Mouse (Mus musculus) liver, adult 2 months (tissue): ENCODE measurements around the gene Gldc.

ENCODE experiments used
- CTCF ChIP-seq: fragments of 200-500 bp; IDR thresholded peaks from 2 replicates; pipeline ENCODE4 v1.5.1; 2011; ENCODE audit warnings: low read depth, low read length, control low read depth
- POLR2A ChIP-seq: fragments of 200-500 bp; IDR thresholded peaks from 2 replicates; pipeline ENCODE4 v1.6.1; 2011; ENCODE audit warnings: low read length, control low read depth; ENCODE audit not compliant: insufficient read depth; ENCODE audit errors: extremely low read depth

DNA sequence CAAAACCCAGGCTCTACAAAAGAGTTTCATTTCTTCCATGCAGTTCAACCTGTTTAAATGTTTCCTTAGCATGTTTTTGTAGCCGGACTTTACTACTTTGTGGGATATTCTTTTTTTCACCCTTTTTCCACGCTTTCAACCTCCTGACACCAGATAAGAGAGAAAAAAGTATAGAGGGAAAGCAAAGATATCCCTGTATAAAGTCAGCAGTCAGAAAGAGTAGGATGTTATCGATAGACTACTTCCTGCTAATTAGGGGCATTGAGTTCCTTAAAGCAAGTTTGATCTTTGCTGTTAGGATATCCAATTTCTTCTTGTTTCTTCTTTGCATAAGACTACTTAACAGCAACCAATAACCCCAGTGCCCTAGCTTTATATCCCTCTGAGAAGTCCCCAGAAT lies 123.8 kb downstream of the Gldc start:
- TF ChIP-seq CTCF (no peak), POLR2A (no peak)
